Mouse (Mus musculus): ENCODE data around the gene Rpa2.

Gene Rpa2

GRCm38 (mm10) chr4:132803876-132804275 lies 35.7 kb downstream of the Rpa2 start:
- DNase-seq (ENCODE audit: low read depth, low spot score): peak; percentile 56

GRCm38 (mm10) chr4:132804331-132804730 lies 36.2 kb downstream of the Rpa2 start:
- DNase-seq (ENCODE audit: low read depth, low spot score): peak; percentile 90

GRCm38 (mm10) chr4:132805146-132805545 lies 37.0 kb downstream of the Rpa2 start:
- peak; percentile 72 for DNase-seq (ENCODE audit: low read depth, low spot score)

GRCm38 (mm10) chr4:132805599-132806197 lies 37.6 kb downstream of the Rpa2 start:
- DNase-seq (ENCODE audit: low read depth, low spot score): peak; percentile 35

- DNase-seq (ENCODE audit: low read depth, low spot score): no peak
Observed at GRCm38 (mm10) chr4:132806620-132807191, 38.6 kb downstream of the Rpa2 start.

- DNase-seq (ENCODE audit: low read depth, low spot score): peak; percentile 90
Observed at GRCm38 (mm10) chr4:132807771-132808641, 39.9 kb downstream of the Rpa2 start.

- no peak for DNase-seq (ENCODE audit: low read depth, low spot score)
Observed at GRCm38 (mm10) chr4:132809621-132810020, 41.5 kb downstream of the Rpa2 start.

- DNase-seq (ENCODE audit: low read depth, low spot score): no peak
Observed at GRCm38 (mm10) chr4:132816404-132816803, 48.3 kb downstream of the Rpa2 start.

- DNase-seq (ENCODE audit: low read depth, low spot score): no peak
Observed at GRCm38 (mm10) chr4:132816855-132817254, 48.7 kb downstream of the Rpa2 start.

GRCm38 (mm10) chr4:132818442-132818841 lies 50.3 kb downstream of the Rpa2 start:
- DNase-seq (ENCODE audit: low read depth, low spot score): no peak

- DNase-seq (ENCODE audit: low read depth, low spot score): peak; percentile 87
Observed at GRCm38 (mm10) chr4:132823614-132824366, 55.7 kb downstream of the Rpa2 start.
